Mouse (Mus musculus) kidney, adult 10 weeks (tissue): ENCODE data around the gene Prkcb. TPM values are rescaled to one million over a fixed set of nuclear protein-coding genes. Genes with fewer than 3 reads are reported as not detected.

Source experiments
- polyA plus RNA-seq: library from polyadenylated mRNA; stranded (reverse); fragments of 350-450 nt; fragmentation: Illumina TruSeq; extraction: RNeasy Lipid Tissue Mini Kit (QIAGEN cat#74804); gene quantifications from one replicate; pipeline ENCODE4 v1.2.3, GENCODE M21; 2014; ENCODE audit warnings: low read depth, low replicate concordance

Prkcb gene
- 2.0 TPM for polyA plus RNA-seq

GRCm38 (mm10) chr7:122288605-122289242 is at the start of gene Prkcb:
Gene Prkcb (plus strand): TSS chr7:122288751.

GRCm38 (mm10) chr7:122670442-122670872 is 381.9 kb downstream of the Prkcb start, which contains the start of gene Cacng3:
Gene Cacng3 (plus strand): TSS chr7:122670492.

Other genes with a start within 250 kb of the Prkcb start
- gene Ubfd1, start 221.6 kb upstream of the Prkcb start, polyA plus RNA-seq: 23.7 TPM
- gene Ears2, start 221.5 kb upstream of the Prkcb start, polyA plus RNA-seq: 2.3 TPM
- gene Ndufab1, start 186.9 kb upstream of the Prkcb start, polyA plus RNA-seq: 1,095 TPM
- 2.5 TPM for gene Palb2, start 155.8 kb upstream of the Prkcb start, polyA plus RNA-seq
- gene Dctn5, start 155.7 kb upstream of the Prkcb start, polyA plus RNA-seq: 87.9 TPM
- gene Plk1, start 129.3 kb upstream of the Prkcb start, polyA plus RNA-seq: not detected
- not detected for gene Ern2, start 102.5 kb upstream of the Prkcb start, polyA plus RNA-seq
- 0.40 TPM for gene Chp2, start 69.3 kb upstream of the Prkcb start, polyA plus RNA-seq